Mouse (Mus musculus) thymus, postnatal 10 days (tissue): ENCODE data around the gene Pes1.
"Not testable (repeated sequence)": the region's sequence is repeated elsewhere in the genome, so short reads cannot be mapped to it uniquely, and the experiment has no call there.

ENCODE experiments used
- DNase-seq, 2 experiments: peaks; one replicate each; pipeline ENCODE4 v3.0.0; 2021; ENCODE audit warnings: low spot score in 2 of 2

Gene Pes1

DNA sequence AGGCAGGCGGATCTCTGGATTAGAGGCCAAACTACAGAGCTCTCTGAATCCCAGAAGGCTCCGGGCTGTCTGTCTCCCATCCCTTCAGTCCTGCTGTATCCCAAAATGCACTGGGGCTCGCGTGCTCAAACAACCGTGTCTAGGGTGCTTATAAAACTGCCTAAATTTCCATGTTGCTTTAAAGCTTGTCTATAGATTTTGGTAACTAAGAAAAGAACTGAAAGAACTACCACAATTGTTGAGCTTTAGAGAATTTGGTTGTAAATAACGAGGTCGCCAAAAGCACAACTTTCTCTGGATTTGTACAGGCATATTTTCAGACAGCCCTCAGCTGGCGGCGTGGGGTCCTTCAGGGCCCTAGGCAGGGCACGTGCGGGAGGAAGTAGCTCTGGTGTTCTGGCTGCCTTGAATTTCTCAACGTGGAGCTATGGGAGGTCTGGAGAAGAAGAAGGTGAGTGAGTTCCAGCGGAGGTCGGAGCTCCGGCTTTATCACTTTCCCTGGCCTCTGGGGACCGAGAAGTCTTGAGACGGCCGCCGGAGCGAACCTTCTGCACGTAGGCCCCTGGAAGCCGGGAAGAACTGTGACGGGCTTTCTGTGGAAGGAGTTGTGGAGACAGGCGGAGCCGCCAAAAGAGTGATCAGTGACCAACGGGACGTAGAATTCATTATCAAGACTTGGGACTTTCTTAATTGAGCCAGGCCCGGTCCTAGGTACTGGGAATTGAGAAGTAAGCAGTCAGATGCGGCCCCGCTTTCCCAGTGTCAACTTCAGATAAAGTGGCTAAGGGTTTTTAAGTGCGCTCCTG lies at the start of gene Pes1:
Pes1 (plus strand) TSS at position 366 of the 806 bp plus-strand sequence.
- peak; percentile 50 to 71 for DNase-seq

DNA sequence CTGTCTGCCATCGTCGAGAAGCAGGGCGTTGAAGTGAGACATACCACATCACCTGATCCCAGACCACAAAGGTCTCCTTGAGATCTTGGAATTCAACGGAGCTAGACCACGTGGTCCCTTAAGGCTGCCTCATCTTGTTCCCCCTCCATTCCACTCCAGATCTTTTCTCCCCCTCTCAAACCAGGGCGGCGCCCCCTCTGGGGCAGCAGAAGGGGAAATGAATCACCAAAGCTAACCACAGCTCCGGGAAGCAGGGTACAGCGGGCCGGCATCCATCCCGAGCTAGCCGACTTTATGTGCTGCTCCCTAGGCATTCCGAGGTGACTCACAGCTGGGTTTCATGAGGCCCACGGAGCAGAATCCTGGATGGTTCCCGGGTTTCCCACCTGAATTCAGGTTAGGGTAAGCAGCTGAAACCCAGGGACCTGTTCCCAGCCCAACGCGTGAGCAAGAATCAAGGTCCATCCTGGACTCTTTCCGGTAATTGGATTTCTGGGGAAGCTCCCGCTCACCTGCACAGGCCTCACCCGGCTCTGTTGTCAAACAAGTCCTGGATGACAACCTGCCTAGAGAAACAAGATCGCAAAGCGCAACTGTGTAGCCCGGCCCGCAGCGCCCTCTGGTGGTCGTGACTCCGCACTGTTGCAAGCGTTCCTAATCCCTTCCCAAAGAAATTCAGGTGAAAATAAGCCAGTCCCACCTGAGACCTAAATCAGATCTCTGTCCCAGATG lies 49.5 kb upstream of the Pes1 start, which contains the start of gene Slc35e4:
Slc35e4 (minus strand) TSS at position 556 of the 732 bp plus-strand sequence.
- peak; percentile 37 to 79 for DNase-seq

DNA sequence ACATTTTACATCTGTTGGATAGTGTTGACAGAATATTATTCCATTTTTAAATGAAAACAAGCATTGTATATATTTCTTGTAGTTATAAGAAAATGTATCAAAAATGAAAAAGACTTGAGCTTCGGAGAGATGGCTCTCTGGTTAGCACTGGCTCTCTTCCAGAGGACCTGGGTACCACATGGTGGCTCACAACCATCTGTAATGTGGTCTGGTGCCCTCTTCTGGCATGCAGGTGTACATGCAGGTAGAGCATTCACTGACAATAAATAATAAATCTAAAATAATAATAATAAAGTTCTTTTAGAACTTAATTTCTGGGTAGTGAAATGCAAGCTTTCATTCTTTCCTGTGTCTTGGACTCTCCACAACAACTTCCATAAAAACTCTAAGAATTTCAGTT lies 45.0 kb upstream of the Pes1 start:
- peak in 1 of 2 experiments; percentile 16 for DNase-seq

DNA sequence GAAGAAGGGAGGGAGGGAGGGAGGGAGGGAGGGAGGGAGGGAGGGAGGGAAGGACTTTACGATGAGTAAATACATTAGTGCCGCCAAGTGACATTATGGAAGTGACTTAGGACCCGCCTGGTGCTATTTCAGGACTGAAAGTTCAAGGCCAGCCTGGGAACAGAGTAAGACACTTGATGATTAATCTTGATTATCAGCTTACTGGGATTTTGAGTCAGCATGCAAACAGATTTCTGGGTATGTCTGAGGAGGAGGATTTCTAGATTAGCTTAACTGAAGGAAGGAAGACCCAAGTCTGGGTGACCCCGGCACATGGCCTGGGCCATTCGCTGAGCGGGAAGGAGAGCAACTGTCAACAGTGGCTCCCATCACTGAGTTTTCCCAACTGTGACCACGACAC lies 43.3 kb upstream of the Pes1 start:
- no peak for DNase-seq

DNA sequence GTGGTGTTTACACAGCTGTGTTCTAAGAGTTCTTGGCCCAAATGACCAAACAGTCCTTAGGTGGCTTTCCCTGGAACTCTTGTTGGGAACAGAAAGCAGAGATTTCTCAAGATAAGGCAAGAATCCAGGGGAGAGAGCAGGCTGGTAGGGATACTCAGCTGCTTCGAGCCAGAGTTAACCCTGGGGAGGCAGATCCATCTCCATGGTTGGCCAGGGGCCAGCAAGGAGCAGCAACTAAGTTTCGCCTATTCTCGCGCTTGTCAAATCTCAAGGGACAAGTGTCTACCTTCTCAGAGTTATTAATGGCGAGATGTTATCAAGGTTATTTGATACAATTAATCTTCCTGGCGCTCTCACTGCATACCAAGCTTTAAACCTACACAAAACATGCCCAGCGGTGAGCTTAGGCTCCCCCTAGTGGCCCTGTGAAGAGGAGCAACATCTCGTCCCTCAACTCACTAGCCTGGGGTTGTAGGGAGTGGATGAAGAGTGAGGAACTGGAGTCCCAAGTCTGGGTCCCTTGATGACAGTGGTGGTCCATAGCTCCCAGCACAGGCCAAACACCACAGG lies 42.4 kb upstream of the Pes1 start:
- peak in 1 of 2 experiments; percentile 52 for DNase-seq

DNA sequence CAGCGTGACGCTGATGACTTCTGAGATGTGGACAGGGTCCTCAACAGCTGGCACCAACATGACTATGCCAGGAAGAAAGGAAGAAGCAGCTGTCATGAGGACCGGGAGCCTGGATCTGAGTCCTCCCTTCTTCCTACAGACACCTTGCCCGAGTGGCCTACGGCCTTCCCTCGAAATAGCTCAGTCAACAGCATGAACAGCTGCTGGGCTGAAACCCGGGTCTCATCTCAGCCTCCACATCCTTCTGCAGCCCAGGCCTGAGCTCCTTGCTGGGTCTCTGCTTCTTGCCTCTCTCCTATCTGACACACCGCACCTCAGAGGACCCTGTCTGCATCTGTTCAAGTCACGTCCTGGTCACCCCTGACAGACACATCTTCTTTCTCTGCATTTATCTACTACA lies 41.7 kb upstream of the Pes1 start:
- no peak for DNase-seq

- DNase-seq, result no peak
Measured at GRCm38 (mm10) chr11:3922731-3923130, 41.0 kb upstream of the Pes1 start.

DNA sequence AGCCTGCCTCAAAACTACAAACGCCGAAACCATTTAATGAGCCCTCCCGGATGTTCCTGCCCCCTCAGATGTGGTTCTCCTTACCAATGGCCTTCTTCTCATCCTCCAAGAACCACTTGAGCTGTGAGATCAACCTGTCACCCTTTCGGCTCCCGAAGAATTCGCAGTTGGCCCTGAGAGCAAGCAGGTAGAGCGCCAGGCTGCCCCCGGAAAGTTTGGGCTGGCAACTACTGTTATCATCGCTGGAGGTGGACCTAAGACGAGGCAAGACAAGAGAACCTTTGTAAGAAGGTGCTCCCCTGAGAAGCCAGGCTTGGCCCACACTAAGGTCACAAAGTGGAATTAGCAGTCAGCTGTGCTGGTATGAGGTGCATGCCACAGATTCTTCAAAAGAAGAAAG lies 37.9 kb upstream of the Pes1 start:
- DNase-seq, result no peak

DNA sequence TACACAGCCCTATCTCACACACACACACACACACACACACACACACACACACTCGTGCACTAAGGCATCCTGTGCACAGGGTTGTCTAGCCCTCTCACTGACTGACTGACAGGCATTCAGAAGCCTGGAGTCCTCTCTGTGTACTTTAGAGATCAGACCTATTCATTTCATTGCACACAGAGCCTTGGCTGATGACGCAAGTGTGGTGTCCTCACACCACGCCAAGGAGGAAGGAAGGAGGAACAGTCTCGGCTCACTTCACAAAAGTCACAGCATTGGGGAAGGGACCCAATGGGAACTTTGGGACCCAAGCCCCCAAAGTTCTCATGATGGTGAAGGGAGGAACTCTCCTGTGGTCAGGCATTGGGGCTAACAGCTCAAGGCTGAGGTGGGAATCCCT lies 33.8 kb upstream of the Pes1 start:
- DNase-seq, result no peak

- no peak for DNase-seq
Measured at GRCm38 (mm10) chr11:3930931-3931330, 32.8 kb upstream of the Pes1 start.

DNA sequence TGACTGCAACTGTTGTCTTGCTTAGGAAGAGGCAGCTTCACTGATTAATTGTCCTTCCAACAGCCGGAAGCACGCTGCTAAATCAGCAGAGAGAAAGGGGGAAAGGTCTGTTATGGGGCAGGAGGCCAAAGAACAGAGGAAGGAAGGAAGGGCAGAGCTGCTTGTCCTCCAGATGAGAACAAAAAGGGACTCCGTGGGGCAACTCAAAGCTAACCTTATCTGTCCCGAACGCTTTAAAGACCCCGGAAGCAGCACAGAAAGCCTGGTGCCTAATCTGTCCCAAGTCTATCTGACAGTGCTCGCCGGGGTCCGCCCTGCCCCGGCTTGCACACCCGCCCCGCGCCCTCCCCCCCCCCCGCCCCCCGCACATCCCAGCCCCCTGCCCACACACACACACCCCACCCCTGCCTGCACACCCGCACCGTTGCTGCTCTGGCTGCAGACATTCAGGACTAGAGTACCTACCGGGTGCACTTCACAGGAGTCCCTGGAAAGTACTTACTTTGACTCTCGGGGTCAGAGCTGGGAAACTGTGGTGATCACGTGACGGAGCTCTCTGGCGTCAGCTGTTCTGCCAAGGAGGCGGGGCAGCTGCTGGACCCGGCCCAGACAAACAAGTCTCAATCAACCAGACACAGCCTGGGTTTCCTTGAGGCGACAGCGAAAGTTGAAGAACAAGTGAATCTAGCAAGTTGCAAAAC lies 32.1 kb upstream of the Pes1 start, which contains the start of gene Tcn2:
Tcn2 (minus strand) TSS at position 649 of the 701 bp plus-strand sequence.
- peak; percentile 38 to 58 for DNase-seq

DNA sequence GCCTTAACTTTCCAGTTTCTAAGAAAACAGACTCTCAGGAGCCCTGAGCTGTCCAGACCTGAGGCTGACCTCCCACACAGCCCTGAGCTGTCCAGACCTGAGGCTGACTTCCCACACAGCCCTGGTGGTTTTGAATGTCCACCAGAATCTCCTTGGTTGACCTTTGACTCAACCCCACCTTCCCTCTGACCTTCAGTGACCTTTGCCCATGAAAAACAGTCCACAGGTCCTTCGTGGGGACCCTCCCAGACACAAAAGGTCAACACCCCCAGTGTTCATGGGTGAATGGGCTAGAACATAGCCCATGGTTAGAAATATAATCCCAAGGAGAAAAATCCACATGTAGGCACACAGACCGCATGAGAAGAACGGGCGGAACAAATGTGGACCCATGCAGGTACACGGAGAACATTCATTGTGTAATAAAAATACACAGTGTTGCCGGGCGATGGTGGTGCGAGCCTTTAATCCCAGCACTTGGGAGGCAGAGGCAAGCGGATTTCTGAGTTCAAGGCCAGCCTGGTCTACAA lies 30.0 kb upstream of the Pes1 start:
- DNase-seq, result no peak

- DNase-seq, result no peak
Measured at GRCm38 (mm10) chr11:3935135-3935534, 28.6 kb upstream of the Pes1 start.

- no peak for DNase-seq
Measured at GRCm38 (mm10) chr11:3936318-3936717, 27.5 kb upstream of the Pes1 start.

- no peak for DNase-seq
Measured at GRCm38 (mm10) chr11:3937321-3937874, 26.4 kb upstream of the Pes1 start.

DNA sequence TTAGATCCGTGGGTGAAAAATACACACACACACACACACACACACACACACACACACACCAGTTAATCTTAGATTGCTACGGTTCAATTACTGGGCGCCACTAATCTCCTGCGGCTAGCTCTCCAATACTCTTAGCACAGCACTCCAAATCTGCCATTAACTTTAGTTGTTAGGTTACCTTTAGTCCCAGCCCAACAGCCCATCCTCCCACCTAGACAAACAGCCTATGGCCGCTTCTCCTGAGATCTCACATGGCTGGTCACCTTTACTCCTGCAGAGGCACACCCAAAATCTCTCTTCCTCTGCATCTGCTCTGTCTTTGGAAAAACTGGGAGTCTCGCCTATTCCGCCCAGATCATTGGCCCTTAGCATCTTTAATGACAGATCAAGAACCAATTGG lies 22.4 kb upstream of the Pes1 start:
- no peak for DNase-seq

DNA sequence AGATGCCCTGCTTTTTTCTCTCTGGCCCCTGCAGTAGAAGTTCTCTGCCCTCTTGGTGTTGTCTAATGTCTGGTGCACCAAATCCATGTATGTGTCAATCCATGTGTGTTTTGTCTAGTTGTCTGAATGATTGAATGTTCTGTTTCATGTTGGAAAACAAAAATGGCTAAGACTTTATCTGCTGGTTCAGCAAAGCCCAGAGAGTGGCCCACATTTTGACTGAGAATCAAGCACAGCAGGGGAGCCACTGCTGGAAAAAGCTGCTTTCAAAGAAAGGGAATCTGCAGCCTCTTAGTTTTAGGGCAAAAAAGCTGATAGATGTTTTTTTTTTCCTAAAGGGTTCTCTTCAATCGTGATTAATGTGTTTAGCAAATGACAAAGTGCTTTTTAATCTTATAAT lies 17.4 kb upstream of the Pes1 start:
- no peak for DNase-seq

DNA sequence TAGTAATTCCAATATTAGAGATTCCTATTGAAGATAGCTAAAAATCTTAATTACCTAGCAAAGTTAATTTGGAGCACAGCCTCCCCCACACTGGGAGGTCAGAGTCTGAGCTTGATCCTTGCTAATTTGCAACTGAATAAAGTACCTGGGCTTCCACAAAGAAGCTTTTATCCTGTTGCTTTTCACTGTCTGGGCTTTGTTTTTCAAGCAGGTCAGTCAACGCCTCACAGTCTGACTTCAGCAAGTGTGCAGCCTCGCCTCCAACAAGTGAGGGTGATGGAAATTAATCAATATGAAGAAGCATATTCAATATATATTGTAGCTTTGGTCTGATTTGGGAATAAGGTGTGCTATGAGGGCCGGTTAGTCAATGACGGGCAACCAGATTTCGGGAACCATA lies 8.9 kb upstream of the Pes1 start:
- DNase-seq, result not testable (repeated sequence)

DNA sequence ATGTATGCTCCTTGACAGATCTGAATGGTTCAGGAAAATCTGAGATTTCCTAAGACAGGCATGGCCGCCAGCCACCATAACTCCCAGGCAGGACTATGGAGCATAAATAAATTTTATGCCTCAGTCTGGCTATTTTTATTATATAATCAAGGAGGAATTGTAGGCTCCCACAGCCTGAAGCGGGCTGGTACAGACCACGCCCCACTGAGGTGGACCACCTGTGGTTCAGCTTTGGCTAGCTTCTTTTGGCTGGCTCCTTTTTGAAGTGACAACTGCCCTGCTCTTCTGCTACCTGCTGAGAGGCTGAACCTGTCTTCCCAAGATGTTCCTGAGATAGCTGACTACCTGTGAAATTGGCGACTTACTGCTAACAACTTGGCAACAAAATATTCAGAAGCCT lies 8.4 kb upstream of the Pes1 start:
- not testable (repeated sequence) for DNase-seq

GRCm38 (mm10) chr11:3960901-3961300 lies 2.9 kb upstream of the Pes1 start:
- DNase-seq, result no peak

DNA sequence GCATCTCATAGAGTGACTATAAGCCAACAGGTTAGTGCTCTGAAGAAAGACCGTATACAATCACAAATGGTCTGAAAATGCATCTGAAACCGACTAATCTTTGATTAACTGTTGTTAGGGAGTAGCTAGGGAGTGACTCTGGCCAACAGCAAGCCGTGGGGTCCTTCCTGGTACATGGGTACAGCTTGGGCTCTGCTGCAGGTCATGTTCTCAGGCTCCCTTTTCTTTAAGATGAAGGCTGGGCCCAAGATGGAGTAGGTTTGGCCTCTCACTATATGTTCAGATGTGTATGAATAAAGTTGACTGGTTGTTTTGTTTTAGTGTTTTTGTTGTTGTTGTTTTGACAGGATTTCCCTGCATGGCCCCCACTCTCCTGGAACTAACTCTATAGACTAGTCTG lies 2.0 kb upstream of the Pes1 start:
- DNase-seq, result no peak
